Mouse (Mus musculus): ENCODE data around the gene Ldlr. TPM values are rescaled to one million over a fixed set of nuclear protein-coding genes. Genes with fewer than 3 reads are reported as not detected.
"Not testable (repeated sequence)": the region's sequence is repeated elsewhere in the genome, so short reads cannot be mapped to it uniquely, and the experiment has no call there.

The Ldlr gene
- polyA plus RNA-seq, 2 experiments from 2014 or later = 12.6 to 20.6 TPM

GRCm38 (mm10) chr9:21758576-21759529, 35.6 kb downstream of the Ldlr start:
- ATAC-seq = no peak

GRCm38 (mm10) chr9:21759718-21760117, 36.4 kb downstream of the Ldlr start:
- ATAC-seq = no peak

- peak; percentile 98 for ATAC-seq
Measured at GRCm38 (mm10) chr9:21760155-21761088, 37.1 kb downstream of the Ldlr start, which contains the start of gene Spc24. TSS of gene Spc24 (minus strand) at chr9:21760303.

DNA sequence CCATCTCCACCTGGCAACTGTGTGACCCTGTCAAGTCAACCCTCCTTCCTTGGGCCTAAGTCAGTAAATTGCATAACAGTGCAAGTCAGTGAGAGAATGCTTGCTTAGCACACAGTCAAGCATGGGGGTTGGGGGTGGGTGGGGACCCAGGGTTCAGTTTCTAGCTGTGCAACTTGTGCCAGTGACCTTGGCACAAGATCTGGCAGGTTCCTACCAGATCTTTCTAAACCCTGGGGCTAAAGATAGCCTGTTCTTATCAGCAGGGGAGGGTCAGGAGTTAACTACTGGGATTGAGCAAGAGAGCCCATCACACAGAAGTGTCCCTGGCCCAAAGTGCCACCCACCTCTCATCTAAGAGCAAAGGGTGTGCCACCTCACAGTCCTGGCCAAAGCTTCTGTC, 38.9 kb downstream of the Ldlr start:
- ATAC-seq = no peak

DNA sequence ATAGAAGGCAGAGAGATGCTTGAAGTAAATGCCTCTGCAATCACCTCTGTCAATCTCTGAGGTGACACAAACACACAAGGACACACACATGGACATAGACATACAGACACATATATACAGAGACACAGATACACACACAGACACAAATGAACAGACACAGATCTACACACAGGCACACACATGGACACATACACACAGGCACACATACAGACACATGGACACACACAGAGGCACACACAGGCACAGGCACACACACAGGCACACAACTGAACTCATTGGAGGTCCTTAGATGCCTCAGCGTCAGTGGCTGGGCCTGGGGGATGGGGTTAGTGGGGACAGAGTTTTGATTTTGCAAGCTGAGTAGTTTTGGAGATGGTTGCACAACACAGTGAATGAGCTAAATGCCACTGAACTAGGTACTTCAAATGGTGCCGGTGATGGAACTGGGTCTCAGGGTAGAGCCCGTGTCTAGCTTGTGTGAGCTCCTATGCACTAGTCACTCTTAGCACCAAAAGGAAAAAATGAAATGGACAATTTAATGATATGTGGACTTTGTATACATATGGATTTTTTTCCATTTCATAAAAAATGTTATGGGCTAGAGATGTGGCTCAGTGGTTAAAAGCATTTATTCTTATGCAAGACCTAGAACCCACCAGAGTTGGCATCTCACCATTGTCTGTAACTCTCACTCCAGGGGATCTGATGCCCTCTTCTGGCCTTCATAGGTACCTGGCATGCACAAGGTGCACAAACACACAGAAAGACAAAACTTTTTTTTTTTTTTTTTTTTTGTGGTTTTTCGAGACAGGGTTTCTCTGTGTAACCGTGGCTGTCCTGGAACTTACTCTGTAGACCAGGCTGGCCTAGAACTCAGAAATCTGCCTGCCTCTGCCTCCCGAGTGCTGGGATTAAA, 41.1 kb downstream of the Ldlr start:
- no peak for ATAC-seq

DNA sequence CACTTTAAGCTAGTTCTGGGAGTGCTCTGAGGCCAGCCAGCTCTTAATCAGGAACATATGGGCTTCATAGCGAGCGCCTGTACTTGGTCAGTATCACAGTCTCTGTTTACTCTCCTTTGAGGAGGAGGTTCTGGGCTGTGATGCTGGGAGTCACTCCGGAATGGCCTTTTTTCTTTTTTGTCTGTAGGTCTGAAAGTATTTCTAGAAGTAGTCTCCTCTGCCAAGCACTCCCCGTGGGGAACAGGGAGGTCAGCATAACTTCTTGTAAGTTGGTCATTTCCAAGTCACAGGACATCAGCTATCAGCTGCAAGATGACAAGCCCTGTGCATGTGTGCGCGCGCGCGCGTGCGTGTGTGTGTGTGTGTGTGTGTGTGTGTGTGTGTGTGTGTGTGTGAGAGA, 44.6 kb downstream of the Ldlr start:
- ATAC-seq = no peak

- no peak for ATAC-seq
Measured at GRCm38 (mm10) chr9:21768511-21769411, 45.5 kb downstream of the Ldlr start.

- ATAC-seq = no peak
Measured at GRCm38 (mm10) chr9:21769558-21770183, 46.4 kb downstream of the Ldlr start.

DNA sequence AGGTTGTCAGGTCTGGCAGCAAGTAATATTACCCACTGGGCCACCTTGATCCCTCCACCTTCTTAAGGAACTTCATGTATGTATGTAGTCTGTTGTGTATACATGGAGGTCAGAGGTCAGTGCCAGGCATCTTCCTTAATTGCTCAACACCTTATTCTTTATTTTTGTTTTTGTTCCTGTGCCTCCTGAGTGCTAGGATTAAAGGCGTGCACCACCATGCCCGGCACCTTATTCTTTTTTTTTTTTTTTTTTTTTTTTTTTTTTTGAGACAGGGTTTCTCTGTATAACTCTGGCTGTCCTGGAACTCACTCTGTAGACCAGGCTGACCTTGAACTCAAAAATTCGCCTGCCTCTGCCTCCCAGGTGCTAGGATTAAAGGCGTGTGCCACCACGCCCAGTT, 50.1 kb downstream of the Ldlr start:
- not testable (repeated sequence) for ATAC-seq

GRCm38 (mm10) chr9:21774353-21774752, 51.1 kb downstream of the Ldlr start:
- ATAC-seq = no peak

- ATAC-seq = no peak
Measured at GRCm38 (mm10) chr9:21777726-21778125, 54.4 kb downstream of the Ldlr start.

DNA sequence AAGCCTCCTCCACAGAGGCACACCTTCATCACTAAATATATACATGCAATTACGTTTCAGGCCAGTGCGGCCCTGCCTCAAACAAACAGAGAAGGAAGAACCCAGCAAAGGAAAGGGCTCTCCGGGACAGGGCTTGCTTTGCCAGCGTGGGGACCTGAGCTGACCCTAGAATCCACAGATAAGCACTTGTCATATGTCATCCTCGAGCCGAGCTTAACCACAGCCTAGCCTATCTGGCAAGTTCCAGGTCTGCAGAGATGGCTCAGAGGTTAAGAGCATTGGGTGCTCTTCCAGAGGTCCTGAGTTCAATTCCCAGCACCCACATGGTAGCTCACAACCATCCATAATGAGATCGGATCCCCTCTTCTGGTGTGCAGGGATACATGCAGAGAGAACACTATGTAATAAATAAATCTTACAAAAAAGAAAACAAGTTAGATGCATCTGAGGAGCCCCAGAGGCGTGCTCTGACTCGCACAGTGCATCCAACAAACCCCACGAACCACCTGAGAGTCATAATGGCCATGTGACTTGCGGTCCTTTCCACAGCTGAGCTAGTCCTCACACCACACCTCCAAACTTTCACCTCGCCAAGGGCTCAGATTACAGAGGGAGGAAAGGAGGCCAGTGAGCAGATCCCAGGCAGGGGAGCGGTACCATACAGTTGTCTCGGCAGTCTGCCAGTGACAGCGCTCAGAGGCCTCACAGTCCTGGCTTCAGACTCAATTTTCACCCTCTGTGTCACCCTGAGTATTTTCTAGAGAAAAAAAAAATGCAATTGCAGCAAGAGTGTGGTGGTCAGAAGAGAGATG, 58.6 kb downstream of the Ldlr start:
- ATAC-seq = no peak

DNA sequence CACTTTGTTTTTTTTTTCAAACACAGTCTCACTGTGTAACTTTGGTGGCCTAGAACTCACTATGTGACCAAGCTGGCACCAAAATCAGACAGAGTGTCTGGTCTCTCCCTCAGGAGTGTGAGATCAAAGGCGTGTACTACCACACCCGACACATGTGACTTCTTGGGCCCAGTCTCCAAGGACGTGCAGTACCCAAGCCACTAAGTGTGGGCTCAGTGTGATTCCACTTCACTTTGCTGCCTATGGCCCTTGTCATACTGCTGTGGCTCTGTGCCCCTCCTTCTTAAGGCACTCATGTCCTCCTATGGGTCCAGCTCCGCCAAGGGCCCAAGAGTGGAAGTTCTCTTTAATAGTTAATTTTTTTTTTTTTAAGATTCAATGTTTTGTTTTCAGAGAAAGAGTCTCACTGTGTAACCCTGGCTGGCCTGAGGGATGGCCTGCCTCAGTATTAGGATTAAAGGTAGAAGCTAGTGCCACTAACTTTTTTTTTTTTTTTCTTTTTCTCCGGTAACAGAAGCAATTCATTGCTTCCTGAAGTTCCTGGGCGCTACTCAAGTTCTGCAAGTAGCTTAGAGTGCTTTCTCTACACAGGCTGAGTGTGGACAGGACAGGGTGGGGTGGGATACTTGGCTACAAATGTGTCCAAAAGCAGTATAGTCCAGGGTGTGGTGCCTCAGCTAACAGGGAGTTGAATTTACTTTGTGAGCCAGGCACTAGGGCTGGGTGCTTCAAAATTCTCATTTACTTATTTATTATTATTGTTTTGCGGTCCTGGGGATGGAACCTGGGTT, 61.4 kb downstream of the Ldlr start:
- no peak for ATAC-seq

- ATAC-seq = not testable (repeated sequence)
Measured at GRCm38 (mm10) chr9:21786309-21786708, 63.0 kb downstream of the Ldlr start.

GRCm38 (mm10) chr9:21786906-21787305, 63.6 kb downstream of the Ldlr start:
- ATAC-seq = peak; percentile 49

- no peak for ATAC-seq
Measured at GRCm38 (mm10) chr9:21787654-21788053, 64.4 kb downstream of the Ldlr start.

DNA sequence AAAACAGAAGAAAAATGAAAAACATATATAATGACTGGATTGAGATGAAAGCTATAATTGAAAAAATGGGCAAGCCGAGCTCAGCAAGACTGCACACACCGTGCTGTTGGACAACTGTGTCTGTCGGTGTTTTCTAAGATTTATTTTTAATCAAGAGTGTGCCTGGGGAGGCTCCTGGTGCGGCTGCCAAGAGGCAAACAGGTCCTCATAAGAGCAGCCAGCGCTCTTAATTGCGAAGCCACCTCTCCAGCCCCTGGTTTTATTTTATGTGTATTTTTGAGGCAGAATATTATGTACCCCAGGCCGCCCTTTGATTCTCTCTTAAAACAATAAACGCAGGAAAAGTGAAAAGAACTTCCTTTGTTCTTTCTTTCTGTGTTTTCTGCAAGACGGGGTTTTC, 65.0 kb downstream of the Ldlr start:
- ATAC-seq = no peak

DNA sequence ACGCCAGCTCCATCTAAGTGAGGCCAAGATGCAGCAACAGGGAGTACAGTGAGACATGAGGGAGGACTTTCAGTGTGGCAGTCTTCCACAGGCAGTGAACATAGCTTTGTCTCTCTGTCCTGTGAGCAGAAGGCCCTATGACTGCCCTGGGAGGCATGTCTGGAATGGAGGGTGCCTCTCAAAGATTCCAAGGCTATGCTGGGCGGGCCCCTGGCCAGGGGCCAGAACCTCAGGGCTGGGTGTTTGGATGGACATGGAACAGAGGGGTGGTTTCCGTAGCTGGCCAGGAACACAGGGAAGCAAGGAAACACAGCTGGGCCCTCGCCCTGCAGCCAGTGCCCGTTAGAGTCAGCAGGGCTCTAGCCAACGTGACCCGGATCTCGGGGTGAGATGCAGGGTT, 68.6 kb downstream of the Ldlr start:
- ATAC-seq = no peak

DNA sequence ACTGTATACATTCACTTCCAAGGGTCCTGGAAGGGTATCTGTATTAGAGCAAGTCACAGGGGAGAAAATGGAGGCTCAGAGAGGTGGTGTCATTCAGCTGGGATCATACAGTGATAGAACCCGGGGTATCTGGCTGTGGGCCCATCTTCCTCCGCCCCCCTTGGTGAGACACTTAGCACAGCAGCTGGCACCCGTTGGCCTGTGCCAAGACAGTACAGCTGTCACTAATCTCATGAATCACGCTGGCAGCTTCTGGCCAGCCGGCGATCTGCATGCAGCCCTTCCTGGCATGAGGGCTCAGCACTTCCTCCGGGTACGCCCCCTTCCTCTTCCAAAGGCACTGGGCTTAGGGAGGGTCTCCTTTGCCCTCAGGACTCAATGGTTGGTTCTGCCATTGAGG, 69.4 kb downstream of the Ldlr start:
- no peak for ATAC-seq

Data from activated CD4-positive, CD25-positive, alpha-beta regulatory T cell, adult 4 months (primary cell).